In the genomic region with DNA sequence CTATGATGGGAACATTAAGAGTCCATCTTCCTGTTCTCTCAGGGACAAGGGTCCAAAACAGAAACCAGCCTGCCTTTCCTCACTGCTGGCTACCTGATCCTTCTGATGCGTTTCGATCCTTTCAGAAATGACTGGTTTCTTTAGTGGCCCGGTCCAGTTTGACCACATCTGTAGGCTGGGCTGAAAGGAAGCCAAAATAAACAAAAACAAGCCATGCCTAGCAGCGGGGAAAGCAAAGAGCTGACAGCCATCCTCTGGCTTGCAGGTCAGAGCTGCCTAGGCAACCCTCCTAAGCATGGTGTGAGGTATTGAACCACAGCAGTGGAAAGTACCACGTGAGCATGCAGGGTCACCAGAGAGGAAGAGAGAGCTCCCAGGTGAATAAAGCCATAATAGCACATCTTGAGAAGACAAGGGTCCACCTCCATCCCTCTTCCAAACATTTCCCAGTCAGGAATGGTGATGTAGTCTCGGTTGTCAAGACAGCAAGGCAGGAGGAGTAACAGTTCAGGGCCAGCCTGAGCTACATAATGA, we compare ENCODE assay signal across 27 mouse cellular contexts.
DNase-seq lines count a peak whose midpoint lies in the region; ATAC-seq lines count a peak whose summit lies in the region.
"Had no signal": no experiment of that assay in that cellular context is flagged by ENCODE, and none has a peak within 500 bp of the region (broad histone marks: within the 10 kb centered on the region; RNA-seq: fewer than 3 reads in every experiment).

No protein-coding gene starts in this region.

- H3K9me3 ChIP-seq in kidney, embryonic 16.5 days (ENCODE audit: low read length): no peaks in the 10 kb centered on the region
- H3K9me3 ChIP-seq in kidney, embryonic 15.5 days (replicated peaks): no peaks in the 10 kb centered on the region
- H3K9me3 ChIP-seq in midbrain, embryonic 15.5 days: no peaks in the 10 kb centered on the region
- no peaks in the 10 kb centered on the region for H3K9me3 ChIP-seq in midbrain, embryonic 16.5 days (replicated peaks; ENCODE audit: control insufficient read depth, low read length, poor library complexity, severe bottlenecking)
- H3K9me3 ChIP-seq: embryonic facial prominence, embryonic 13.5 days; forebrain, embryonic 10.5 days; forebrain, embryonic 15.5 days; heart, embryonic 12.5 days; hindbrain, embryonic 10.5 days; hindbrain, embryonic 15.5 days; limb, embryonic 10.5 days; limb, embryonic 15.5 days; neural tube, embryonic 13.5 days had no signal

- no peaks in the 10 kb centered on the region for H3K36me3 ChIP-seq in kidney, embryonic 16.5 days (ENCODE audit: insufficient read depth, low read length)
- H3K36me3 ChIP-seq in kidney, embryonic 15.5 days: no peaks in the 10 kb centered on the region
- no peaks in the 10 kb centered on the region for H3K36me3 ChIP-seq in midbrain, embryonic 15.5 days (replicated peaks)
- H3K36me3 ChIP-seq in midbrain, embryonic 16.5 days (ENCODE audit: control insufficient read depth, insufficient read depth, low read length): no peaks in the 10 kb centered on the region
- H3K36me3 ChIP-seq: embryonic facial prominence, embryonic 13.5 days; forebrain, embryonic 10.5 days; forebrain, embryonic 15.5 days; G1E; heart, embryonic 12.5 days; hindbrain, embryonic 10.5 days; hindbrain, embryonic 15.5 days; limb, embryonic 10.5 days; limb, embryonic 15.5 days; neural tube, embryonic 13.5 days had no signal

- no peak for ATAC-seq in kidney, embryonic 16.5 days (ENCODE audit: low FRiP score, low TSS enrichment)
- no peak for ATAC-seq in kidney, embryonic 15.5 days (replicated peaks; ENCODE audit: low FRiP score)
- no peak for ATAC-seq in midbrain, embryonic 15.5 days (replicated peaks)
- ATAC-seq in midbrain, embryonic 16.5 days: no peak
- ATAC-seq: forebrain, embryonic 15.5 days; inflammation-experienced regulatory T-cells, adult 6 months had no signal

- H3K4me1 ChIP-seq in kidney, embryonic 16.5 days (ENCODE audit: insufficient read depth, low read length): peaks cover 19% of the 10 kb centered on the region
- peaks cover 21% of the 10 kb centered on the region for H3K4me1 ChIP-seq in kidney, embryonic 15.5 days
- peaks cover 33% of the 10 kb centered on the region for H3K4me1 ChIP-seq in midbrain, embryonic 15.5 days
- H3K4me1 ChIP-seq in midbrain, embryonic 16.5 days (ENCODE audit: control insufficient read depth, insufficient read depth, low read length): peaks cover 25% of the 10 kb centered on the region

- peaks cover 10% of the 10 kb centered on the region; the same call in 1 of the 2 replicates for H3K27me3 ChIP-seq in kidney, embryonic 16.5 days (ENCODE audit: insufficient read depth, low read length)
- H3K27me3 ChIP-seq in kidney, embryonic 15.5 days: peaks cover 47% of the 10 kb centered on the region
- H3K27me3 ChIP-seq in midbrain, embryonic 15.5 days (replicated peaks): 0 out of 2 replicates have a peak, but pooled peaks cover 3% of the 10 kb centered on the region
- no peaks in the 10 kb centered on the region for H3K27me3 ChIP-seq in midbrain, embryonic 16.5 days (ENCODE audit: control insufficient read depth, insufficient read depth, low read depth, low read length)
- H3K27me3 ChIP-seq: forebrain, embryonic 15.5 days had no signal

- no peak overlapping the region for H3K9ac ChIP-seq in kidney, embryonic 16.5 days (replicated peaks; ENCODE audit: low read length)
- no peak overlapping the region for H3K9ac ChIP-seq in kidney, embryonic 15.5 days
- no peak overlapping the region for H3K9ac ChIP-seq in midbrain, embryonic 15.5 days
- H3K9ac ChIP-seq in midbrain, embryonic 16.5 days (ENCODE audit: low read depth, low read length): no peak overlapping the region
- H3K9ac ChIP-seq: embryonic facial prominence, embryonic 13.5 days; forebrain, embryonic 15.5 days; heart, embryonic 12.5 days; hindbrain, embryonic 15.5 days; limb, embryonic 15.5 days; neural tube, embryonic 13.5 days had no signal

- H3K27ac ChIP-seq in kidney, embryonic 16.5 days (ENCODE audit: low read length): no peak overlapping the region
- H3K27ac ChIP-seq in kidney, embryonic 15.5 days: no peak overlapping the region
- peak overlapping the region; percentile 17; the same call in 1 of the 2 replicates for H3K27ac ChIP-seq in midbrain, embryonic 15.5 days
- H3K27ac ChIP-seq in midbrain, embryonic 16.5 days (ENCODE audit: low read length): no peak overlapping the region
- H3K27ac ChIP-seq: embryonic facial prominence, embryonic 13.5 days; forebrain, embryonic 10.5 days; forebrain, embryonic 15.5 days; heart, adult 2 months; hindbrain, embryonic 10.5 days; hindbrain, embryonic 15.5 days; kidney, postnatal 0 days; limb, embryonic 10.5 days; limb, embryonic 15.5 days; macrophage; neural tube, embryonic 13.5 days had no signal

- 0 out of 2 replicates have a peak overlapping the region, but pooled peaks have one; percentile 10 for H3K4me2 ChIP-seq in kidney, embryonic 16.5 days (replicated peaks; ENCODE audit: low read depth, low read length)
- H3K4me2 ChIP-seq in kidney, embryonic 15.5 days: no peak overlapping the region
- H3K4me2 ChIP-seq in midbrain, embryonic 15.5 days: no peak overlapping the region
- H3K4me2 ChIP-seq in midbrain, embryonic 16.5 days (ENCODE audit: low read length): no peak overlapping the region
- H3K4me2 ChIP-seq: embryonic facial prominence, embryonic 13.5 days; forebrain, embryonic 15.5 days; heart, embryonic 12.5 days; hindbrain, embryonic 15.5 days; limb, embryonic 15.5 days; neural tube, embryonic 13.5 days had no signal

- 18% methylated on average over 6 of the region's 6 CpGs for WGBS in kidney, embryonic 16.5 days
- WGBS in kidney, embryonic 15.5 days: 21% methylated on average over 6 of the region's 6 CpGs
- 61% methylated on average over 6 of the region's 6 CpGs for WGBS in midbrain, embryonic 15.5 days
- 56% methylated on average over 6 of the region's 6 CpGs for WGBS in midbrain, embryonic 16.5 days

- H3K4me3 ChIP-seq in kidney, embryonic 16.5 days (ENCODE audit: low read length): no peak overlapping the region
- H3K4me3 ChIP-seq in kidney, embryonic 15.5 days (replicated peaks): no peak overlapping the region
- no peak overlapping the region for H3K4me3 ChIP-seq in midbrain, embryonic 15.5 days
- no peak overlapping the region for H3K4me3 ChIP-seq in midbrain, embryonic 16.5 days (ENCODE audit: low read depth, low read length)
- H3K4me3 ChIP-seq: embryonic facial prominence, embryonic 13.5 days; forebrain, embryonic 10.5 days; forebrain, embryonic 15.5 days; heart, adult 2 months; heart, embryonic 12.5 days; hindbrain, embryonic 10.5 days; hindbrain, embryonic 15.5 days; limb, embryonic 10.5 days; limb, embryonic 15.5 days; neural tube, embryonic 13.5 days had no signal

- intact Hi-C loops in heart, postnatal 36 days (cut with DNase I): loop anchor here (5.0 kb wide), 2 partner anchors 83 to 128 kb away; no protein-coding TSS in a partner anchor

- peak; percentile 24 for DNase-seq in NIH3T3 (ENCODE audit: low read depth)
- no peak for DNase-seq in heart, postnatal 36 days
- DNase-seq: adrenal gland, postnatal 36 days; cerebellum, adult 18-20 months; gastrocnemius, postnatal 25 days; heart, adult 2 months; layer of hippocampus, adult 9-11 months; lung, postnatal 10 days; thymus, adult 2 months; thymus, postnatal 36 days had no signal
